Mouse (Mus musculus): Measurements from ENCODE around the gene Ltc4s.

Gene Ltc4s

GRCm38 (mm10) chr11:50238324-50238723 is at the start of gene Ltc4s:
Ltc4s (minus strand) TSS chr11:50238616.
- TF ChIP-seq GATA4 (IDR thresholded peaks at IDR 0.05; ENCODE audit: insufficient replicate concordance, low read length), result no peak

- TF ChIP-seq GATA4 (IDR thresholded peaks at IDR 0.05; ENCODE audit: insufficient replicate concordance, low read length), result no peak
Observed at GRCm38 (mm10) chr11:50286428-50286827, 48.0 kb upstream of the Ltc4s start.

GRCm38 (mm10) chr11:50285696-50286095 is 47.3 kb upstream of the Ltc4s start:
- no peak for TF ChIP-seq GATA4 (IDR thresholded peaks at IDR 0.05; ENCODE audit: insufficient replicate concordance, low read length)

- TF ChIP-seq GATA4 (IDR thresholded peaks at IDR 0.05; ENCODE audit: insufficient replicate concordance, low read length), result no peak
Observed at GRCm38 (mm10) chr11:50285263-50285662, 46.8 kb upstream of the Ltc4s start.

GRCm38 (mm10) chr11:50280053-50280452 is 41.6 kb upstream of the Ltc4s start:
- TF ChIP-seq GATA4 (IDR thresholded peaks at IDR 0.05; ENCODE audit: insufficient replicate concordance, low read length), result no peak

GRCm38 (mm10) chr11:50279005-50279404 is 40.6 kb upstream of the Ltc4s start:
- no peak for TF ChIP-seq GATA4 (IDR thresholded peaks at IDR 0.05; ENCODE audit: insufficient replicate concordance, low read length)

GRCm38 (mm10) chr11:50277706-50278105 is 39.3 kb upstream of the Ltc4s start:
- TF ChIP-seq GATA4 (IDR thresholded peaks at IDR 0.05; ENCODE audit: insufficient replicate concordance, low read length), result no peak

- no peak for TF ChIP-seq GATA4 (IDR thresholded peaks at IDR 0.05; ENCODE audit: insufficient replicate concordance, low read length)
Observed at GRCm38 (mm10) chr11:50277025-50277424, 38.6 kb upstream of the Ltc4s start.

- TF ChIP-seq GATA4 (IDR thresholded peaks at IDR 0.05; ENCODE audit: insufficient replicate concordance, low read length), result no peak
Observed at GRCm38 (mm10) chr11:50275568-50276151, 37.2 kb upstream of the Ltc4s start.

GRCm38 (mm10) chr11:50275077-50275476 is 36.7 kb upstream of the Ltc4s start:
- TF ChIP-seq GATA4 (IDR thresholded peaks at IDR 0.05; ENCODE audit: insufficient replicate concordance, low read length), result no peak

GRCm38 (mm10) chr11:50272819-50273218 is 34.4 kb upstream of the Ltc4s start:
- no peak for TF ChIP-seq GATA4 (IDR thresholded peaks at IDR 0.05; ENCODE audit: insufficient replicate concordance, low read length)

- TF ChIP-seq GATA4 (IDR thresholded peaks at IDR 0.05; ENCODE audit: insufficient replicate concordance, low read length), result no peak
Observed at GRCm38 (mm10) chr11:50269885-50270284, 31.5 kb upstream of the Ltc4s start.

- TF ChIP-seq GATA4 (IDR thresholded peaks at IDR 0.05; ENCODE audit: insufficient replicate concordance, low read length), result no peak
Observed at GRCm38 (mm10) chr11:50269163-50269562, 30.7 kb upstream of the Ltc4s start.

GRCm38 (mm10) chr11:50266997-50267396 is 28.6 kb upstream of the Ltc4s start:
- no peak for TF ChIP-seq GATA4 (IDR thresholded peaks at IDR 0.05; ENCODE audit: insufficient replicate concordance, low read length)

- no peak for TF ChIP-seq GATA4 (IDR thresholded peaks at IDR 0.05; ENCODE audit: insufficient replicate concordance, low read length)
Observed at GRCm38 (mm10) chr11:50265931-50266330, 27.5 kb upstream of the Ltc4s start.

- no peak for TF ChIP-seq GATA4 (IDR thresholded peaks at IDR 0.05; ENCODE audit: insufficient replicate concordance, low read length)
Observed at GRCm38 (mm10) chr11:50263198-50263597, 24.8 kb upstream of the Ltc4s start.

GRCm38 (mm10) chr11:50262020-50262419 is 23.6 kb upstream of the Ltc4s start:
- no peak for TF ChIP-seq GATA4 (IDR thresholded peaks at IDR 0.05; ENCODE audit: insufficient replicate concordance, low read length)

Measured in liver, adult (tissue).